Mouse (Mus musculus) heart, adult 11 months (tissue): ENCODE results near the gene Llph.
A peak's percentile ranks its signal among the peaks of the same experiment; 100 is the strongest.

Experiments used
- DNase-seq: peaks from one replicate; pipeline ENCODE4 v3.0.0; 2022

Gene Llph

DNA sequence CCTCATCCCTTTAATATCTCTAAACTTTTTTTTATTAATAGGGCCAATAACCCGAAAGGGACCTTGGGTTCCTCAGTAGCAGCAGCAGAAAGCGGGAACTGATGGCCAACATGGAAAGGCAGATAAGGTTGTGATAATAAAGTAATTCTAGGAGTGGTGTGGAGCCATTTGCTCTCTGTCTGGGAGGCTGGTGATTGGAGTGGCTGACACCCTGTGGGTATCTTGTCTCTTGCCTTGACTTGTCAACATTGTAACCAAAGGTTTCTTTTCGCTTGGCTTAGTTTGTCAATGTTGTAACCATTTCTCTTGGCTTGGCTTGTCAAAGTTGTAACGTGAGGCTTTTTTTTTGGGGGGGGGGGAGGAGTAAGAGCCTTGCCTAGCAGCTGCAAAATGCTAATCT is 53.5 kb downstream of the Llph start:
- peak; percentile 12 for DNase-seq

DNA sequence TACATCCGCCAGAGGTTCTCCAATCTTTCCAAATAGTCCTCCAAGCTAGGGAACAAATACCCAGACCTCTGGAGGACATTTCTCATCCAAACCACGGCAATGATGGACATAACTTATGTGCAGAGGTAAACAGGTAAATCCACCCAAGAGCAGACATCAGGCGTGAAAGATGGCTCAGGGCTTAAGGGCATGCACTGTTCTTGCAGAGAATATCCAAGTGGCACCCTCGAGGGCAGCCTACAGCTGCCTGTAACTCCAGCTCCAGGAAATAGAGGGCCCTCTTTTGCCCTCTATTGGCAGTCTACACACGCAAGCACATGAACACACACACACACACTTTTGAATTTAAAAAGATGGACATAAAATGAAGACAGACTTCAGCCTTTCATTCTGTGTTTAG is 54.8 kb downstream of the Llph start:
- DNase-seq: peak; percentile 61
